Mouse (Mus musculus) thymus, adult 2 months (tissue): ENCODE results near the gene Slc3a1.

Experiments
- CTCF ChIP-seq: fragments of 200-500 bp; IDR thresholded peaks from 2 replicates; pipeline ENCODE4 v1.5.1; 2012; ENCODE audit warnings: mild to moderate bottlenecking, control low read depth, low read length, moderate library complexity, borderline replicate concordance; ENCODE audit not compliant: control insufficient read depth, poor library complexity, insufficient read depth; ENCODE audit errors: extremely low read depth
- POLR2A ChIP-seq: fragments of 200-500 bp; IDR thresholded peaks from 2 replicates; pipeline ENCODE4 v1.6.1; 2012; ENCODE audit warnings: mild to moderate bottlenecking, low read length, control low read depth, moderate library complexity; ENCODE audit not compliant: control insufficient read depth, poor library complexity, insufficient read depth; ENCODE audit errors: extremely low read depth

- TF ChIP-seq POLR2A (no peak), CTCF (no peak)
These were observed 13.5 kb upstream of the Slc3a1 start for GRCm38 (mm10) chr17:85014632-85015031.
